ENCODE assay signal across 23 mouse cellular contexts in genomic region chr19:46300294-46301045, GRCm38 (mm10).
"Had no signal": no experiment of that assay in that cellular context is flagged by ENCODE, and none has a peak within 500 bp of the region (broad histone marks: within the 10 kb centered on the region; RNA-seq: fewer than 3 reads in every experiment).

No protein-coding gene starts in this region.

- H3K27me3 ChIP-seq: limb, embryonic 15.5 days; lung, embryonic 15.5 days; neural tube, embryonic 12.5 days; stomach, embryonic 15.5 days had no signal

- H3K4me2 ChIP-seq: kidney, embryonic 15.5 days; limb, embryonic 12.5 days; limb, embryonic 15.5 days; liver, embryonic 11.5 days; lung, embryonic 15.5 days; midbrain, embryonic 11.5 days; neural tube, embryonic 12.5 days; neural tube, embryonic 15.5 days; stomach, embryonic 15.5 days had no signal

- H3K36me3 ChIP-seq: kidney, embryonic 15.5 days; limb, embryonic 12.5 days; limb, embryonic 15.5 days; lung, embryonic 15.5 days; neural tube, embryonic 12.5 days; neural tube, embryonic 15.5 days; stomach, embryonic 15.5 days had no signal

- H3K27ac ChIP-seq: kidney, embryonic 15.5 days; left cerebral cortex, adult 2 months; limb, embryonic 12.5 days; limb, embryonic 15.5 days; liver, embryonic 14.5 days; lung, embryonic 15.5 days; neural tube, embryonic 12.5 days; neural tube, embryonic 15.5 days; stomach, embryonic 15.5 days had no signal

- H3K4me3 ChIP-seq: kidney, embryonic 15.5 days; left cerebral cortex, adult 2 months; limb, embryonic 12.5 days; limb, embryonic 15.5 days; lung, embryonic 15.5 days; neural tube, embryonic 12.5 days; neural tube, embryonic 15.5 days; stomach, embryonic 15.5 days had no signal

- H3K9me3 ChIP-seq: kidney, embryonic 15.5 days; limb, embryonic 12.5 days; limb, embryonic 15.5 days; lung, embryonic 15.5 days; neural tube, embryonic 12.5 days; neural tube, embryonic 15.5 days; stomach, embryonic 15.5 days had no signal

- H3K9ac ChIP-seq: kidney, embryonic 15.5 days; limb, embryonic 12.5 days; limb, embryonic 15.5 days; liver, embryonic 14.5 days; lung, embryonic 15.5 days; neural tube, embryonic 12.5 days; neural tube, embryonic 15.5 days; stomach, embryonic 15.5 days had no signal

- DNase-seq: kidney, adult 11 months; kidney, adult 8-10 months; kidney, postnatal 10 days; kidney, postnatal 36 days; layer of hippocampus, postnatal 36 days; lung, adult 18-20 months; lung, postnatal 10 days; midbrain, embryonic 14.5 days; right cerebral cortex, postnatal 25 days; spleen, adult 18-20 months; thymus, adult 18-20 months; thymus, postnatal 36 days had no signal
